Mouse (Mus musculus) liver, adult 2 months (tissue): ENCODE data around the gene 1700123O20Rik. TPM values are rescaled to one million over a fixed set of nuclear protein-coding genes. Genes with fewer than 3 reads are reported as not detected.

Experiments
- DNase-seq: peaks from one replicate; pipeline ENCODE4 v3.0.0-alpha.2; 2011; ENCODE audit warnings: low read depth, low spot score; ENCODE audit errors: extremely low read depth
- H3K27ac ChIP-seq: fragments of 200-500 bp; replicated peaks from 2 replicates; pipeline ENCODE4 v1.5.1; 2012; ENCODE audit warnings: low read depth, mild to moderate bottlenecking, control low read depth, inconsistent platforms, low read length; ENCODE audit not compliant: insufficient read depth
- H3K27me3 ChIP-seq: fragments of 200-500 bp; 2 replicates; pipeline ENCODE4 v1.6.1; 2012; ENCODE audit warnings: mild to moderate bottlenecking, moderate library complexity, low read length, inconsistent platforms; ENCODE audit not compliant: control insufficient read depth, insufficient read depth
- H3K36me3 ChIP-seq: fragments of 200-500 bp; 2 replicates; pipeline ENCODE4 v1.6.1; 2012; ENCODE audit warnings: low read length, inconsistent platforms; ENCODE audit not compliant: control insufficient read depth, insufficient read depth
- H3K4me1 ChIP-seq: fragments of 200-500 bp; 2 replicates; pipeline ENCODE4 v1.6.1; 2011; ENCODE audit warnings: low read length; ENCODE audit not compliant: control insufficient read depth, insufficient read depth
- H3K4me3 ChIP-seq: fragments of 200-500 bp; 2 replicates; pipeline ENCODE4 v1.5.1; 2011; ENCODE audit warnings: low read depth, mild to moderate bottlenecking, control low read depth, low read length, moderate library complexity; ENCODE audit not compliant: insufficient read depth
- H3K79me2 ChIP-seq: fragments of 200-500 bp; 2 replicates; pipeline ENCODE4 v1.6.1; 2012; ENCODE audit warnings: inconsistent platforms, mild to moderate bottlenecking, low read length, moderate library complexity; ENCODE audit not compliant: control insufficient read depth, insufficient read depth
- H3K9ac ChIP-seq: fragments of 200-500 bp; 2 replicates; pipeline ENCODE4 v1.6.1; 2012; ENCODE audit warnings: low read depth, mild to moderate bottlenecking, control low read depth, inconsistent platforms, low read length
- CTCF ChIP-seq: fragments of 200-500 bp; IDR thresholded peaks from 2 replicates; pipeline ENCODE4 v1.5.1; 2011; ENCODE audit warnings: low read depth, low read length, control low read depth
- POLR2A ChIP-seq: fragments of 200-500 bp; IDR thresholded peaks from 2 replicates; pipeline ENCODE4 v1.6.1; 2011; ENCODE audit warnings: low read length, control low read depth; ENCODE audit not compliant: insufficient read depth; ENCODE audit errors: extremely low read depth
- WGBS: fragments of 180-500 bp; shearing (Covaris S2); methylation state at CpG from one replicate; pipeline ENCODE4 v1.1.7; 2018; 5-methylcytosine and 5-hydroxymethylcytosine counted together
- polyA plus RNA-seq: library from polyadenylated mRNA; depleted of rRNA; stranded (reverse); fragments of >200 nt; gene quantifications from 2 replicates; pipeline ENCODE4 v1.2.3, GENCODE M21; 2012
- total RNA-seq: library from RNA; depleted of rRNA; stranded (reverse); fragments of >200 nt; gene quantifications from 2 replicates; pipeline ENCODE4 v1.2.3, GENCODE M21; 2014

The 1700123O20Rik gene
- total and polyA plus RNA-seq, 2 experiments: 30.6 to 39.0 TPM

- H3K9ac ChIP-seq: no peak overlapping the region
Measured at GRCm38 (mm10) chr14:54709054-54709453, 23.0 kb downstream of the 1700123O20Rik start.

GRCm38 (mm10) chr14:54712074-54712473, 26.1 kb downstream of the 1700123O20Rik start, which contains the start of gene Cebpe:
Gene Cebpe (minus strand): TSS chr14:54712174.
- Histone ChIP-seq H3K27ac (peak within 1 kb of the TSS; percentile 40; the same call in 1 of the 2 replicates), H3K36me3 (no peaks in the 10 kb centered on the region), H3K79me2 (no peaks in the 10 kb centered on the region), H3K4me3 (no peak within 1 kb of the TSS), H3K9ac (no peak within 1 kb of the TSS), H3K4me1 (peaks cover 3% of the 10 kb centered on the region; the same call in 1 of the 2 replicates), H3K27me3 (no peaks in the 10 kb centered on the region)
- no peak for TF ChIP-seq POLR2A
- no peak for TF ChIP-seq CTCF
- WGBS: 80% methylated on average over 7 of the region's 7 CpGs
- DNase-seq: no peak

More at GRCm38 (mm10) chr14:54709054-54709453, 23.0 kb downstream of the 1700123O20Rik start:
- 90% methylated on average over 9 of the region's 9 CpGs for WGBS
- Histone ChIP-seq H3K4me1 (peaks cover 2% of the 10 kb centered on the region; the same call in 1 of the 2 replicates), H3K27ac (no peak overlapping the region), H3K36me3 (no peaks in the 10 kb centered on the region), H3K4me3 (no peak overlapping the region), H3K27me3 (no peaks in the 10 kb centered on the region), H3K79me2 (no peaks in the 10 kb centered on the region)
- no peak for DNase-seq
- TF ChIP-seq CTCF (no peak), POLR2A (no peak)

DNA sequence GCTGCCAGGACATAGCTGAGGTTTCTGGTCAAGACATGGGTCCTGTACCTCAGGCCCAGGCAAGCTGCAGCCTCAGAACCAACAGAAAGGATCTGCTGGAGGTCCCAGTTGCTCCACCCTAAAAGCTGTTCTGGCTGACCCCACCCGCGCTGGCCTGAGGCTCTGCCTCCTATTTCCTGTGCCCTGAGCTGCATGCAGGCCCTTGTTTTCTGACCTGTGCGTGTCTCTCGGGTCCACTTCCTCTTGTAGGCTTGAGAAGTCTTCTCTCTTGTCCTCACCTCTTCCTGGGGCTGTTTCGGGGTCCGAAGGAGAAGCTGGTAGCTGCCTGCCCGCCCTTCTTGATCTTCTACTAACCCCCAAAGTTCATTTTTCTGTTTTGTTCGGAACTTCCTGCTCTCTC, 26.8 kb downstream of the 1700123O20Rik start:
- 70% methylated on average over 8 of the region's 8 CpGs for WGBS
- Histone ChIP-seq H3K36me3 (no peaks in the 10 kb centered on the region), H3K27ac (peak overlapping the region; percentile 40; the same call in 1 of the 2 replicates), H3K27me3 (no peaks in the 10 kb centered on the region), H3K9ac (no peak overlapping the region), H3K4me3 (no peak overlapping the region), H3K4me1 (peaks cover 3% of the 10 kb centered on the region; the same call in 1 of the 2 replicates), H3K79me2 (no peaks in the 10 kb centered on the region)
- TF ChIP-seq CTCF: no peak
- no peak for DNase-seq

GRCm38 (mm10) chr14:54714121-54714520, 28.1 kb downstream of the 1700123O20Rik start:
- H3K4me3 ChIP-seq: peak overlapping the region; percentile 25; the same call in 1 of the 2 replicates
- H3K79me2 ChIP-seq: no peaks in the 10 kb centered on the region
- no peaks in the 10 kb centered on the region for H3K36me3 ChIP-seq
- H3K4me1 ChIP-seq: peaks cover 3% of the 10 kb centered on the region; the same call in 1 of the 2 replicates
- H3K27ac ChIP-seq: no peak overlapping the region
- under 1% methylated on average over 13 of the region's 13 CpGs for WGBS
- DNase-seq: peak; percentile 60
- TF ChIP-seq POLR2A (no peak), CTCF (peak; percentile 12; the same call in 1 of the 2 replicates)
- peak overlapping the region; percentile 51; the same call in 1 of the 2 replicates for H3K9ac ChIP-seq
- H3K27me3 ChIP-seq: no peaks in the 10 kb centered on the region

DNA sequence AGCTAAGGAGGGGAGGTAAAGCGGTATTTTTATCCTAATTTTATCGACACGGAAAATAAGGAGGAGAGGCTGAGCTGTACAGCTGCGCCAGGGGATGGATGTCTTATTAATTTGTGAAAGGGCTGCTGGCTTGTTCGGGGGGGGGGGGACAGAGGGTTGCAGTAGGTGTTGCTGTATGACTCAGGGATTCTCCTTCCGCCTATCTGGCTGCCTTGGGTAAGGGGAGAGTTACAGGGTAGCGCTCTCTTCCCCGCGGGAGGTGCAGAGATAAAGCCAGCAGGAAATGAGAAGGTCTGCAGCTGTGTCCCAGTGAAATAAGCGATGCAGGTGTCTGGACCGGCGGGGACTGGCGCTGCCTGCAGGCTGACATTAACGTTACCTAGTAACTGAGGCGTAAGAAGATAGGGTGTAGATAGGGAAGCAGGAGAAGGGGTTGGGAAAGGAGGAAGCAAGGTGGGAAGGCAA, 28.6 kb downstream of the 1700123O20Rik start:
- H3K27ac ChIP-seq: no peak overlapping the region
- no peak for TF ChIP-seq POLR2A
- no peak for TF ChIP-seq CTCF
- H3K4me3 ChIP-seq: no peak overlapping the region
- DNase-seq: no peak
- WGBS: 7% methylated on average over 15 of the region's 15 CpGs
- H3K79me2 ChIP-seq: no peaks in the 10 kb centered on the region
- H3K36me3 ChIP-seq: no peaks in the 10 kb centered on the region
- H3K4me1 ChIP-seq: peaks cover 3% of the 10 kb centered on the region; the same call in 1 of the 2 replicates
- H3K27me3 ChIP-seq: no peaks in the 10 kb centered on the region
- H3K9ac ChIP-seq: no peak overlapping the region

GRCm38 (mm10) chr14:54715402-54715801, 29.4 kb downstream of the 1700123O20Rik start:
- H3K4me1 ChIP-seq: peaks cover 5% of the 10 kb centered on the region; the same call in 1 of the 2 replicates
- no peaks in the 10 kb centered on the region for H3K36me3 ChIP-seq
- H3K27ac ChIP-seq: no peak overlapping the region
- H3K79me2 ChIP-seq: no peaks in the 10 kb centered on the region
- no peak for DNase-seq
- TF ChIP-seq POLR2A: no peak
- TF ChIP-seq CTCF: no peak
- no peak overlapping the region for H3K4me3 ChIP-seq
- WGBS: 82% methylated on average over 1 of the region's 1 CpGs
- H3K9ac ChIP-seq: no peak overlapping the region
- H3K27me3 ChIP-seq: no peaks in the 10 kb centered on the region
